Mouse (Mus musculus) retina, postnatal 1 day (tissue): ENCODE measurements at regions not wholly inside any gene's neighbourhood (a gene's known extent, or its start where the extent isn't known, plus 50 kb on each side); places are given as distances from the start of the nearest gene placed in this dataset.
A peak's percentile ranks its signal among the peaks of the same experiment; 100 is the strongest.
"Not testable (repeated sequence)": the region's sequence is repeated elsewhere in the genome, so short reads cannot be mapped to it uniquely, and the experiment has no call there.

Experiments used
- DNase-seq: peaks from one replicate; pipeline ENCODE4 v3.0.0-alpha.2; 2012

DNA sequence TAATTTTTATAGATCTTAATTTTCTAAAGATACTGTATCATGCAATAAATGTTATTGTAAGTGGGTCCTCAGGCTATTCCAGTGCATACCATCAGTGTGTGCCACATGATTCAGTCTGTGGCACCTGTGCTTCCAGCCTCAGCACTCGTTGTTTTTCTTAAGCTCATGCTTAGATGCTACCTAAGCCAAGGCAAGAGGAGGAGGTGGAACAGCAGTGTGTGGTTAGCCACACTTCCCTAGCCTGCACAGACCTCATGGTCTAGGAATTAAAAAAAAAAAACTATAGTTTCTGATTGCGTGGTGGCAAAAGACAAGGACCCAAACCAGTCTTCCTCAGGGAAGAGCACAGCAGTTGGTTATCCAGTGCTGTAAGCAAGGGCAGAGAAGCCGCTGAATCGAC is 287.3 kb upstream of the Olfr1507 start:
- not testable (repeated sequence) for DNase-seq

DNA sequence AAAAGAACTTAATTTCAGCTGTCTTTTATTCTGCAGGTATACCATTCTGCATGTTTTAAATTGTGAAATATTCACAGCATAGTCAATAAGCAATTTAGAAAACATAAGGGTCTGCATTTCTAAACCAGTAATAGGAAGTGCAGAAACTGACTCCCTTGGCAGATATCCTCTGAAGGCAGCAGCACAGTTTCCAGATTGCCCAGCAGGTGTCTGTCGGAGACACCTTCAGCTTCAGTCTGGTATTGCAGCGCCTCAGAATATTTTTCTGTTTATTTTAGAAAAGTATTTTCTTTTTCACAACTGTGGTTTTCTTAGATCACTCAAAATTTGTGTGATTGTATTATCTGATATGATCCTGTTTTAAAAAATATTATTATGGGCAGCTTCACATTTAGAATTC is 280.3 kb upstream of the Olfr1507 start:
- DNase-seq, result not testable (repeated sequence)

DNA sequence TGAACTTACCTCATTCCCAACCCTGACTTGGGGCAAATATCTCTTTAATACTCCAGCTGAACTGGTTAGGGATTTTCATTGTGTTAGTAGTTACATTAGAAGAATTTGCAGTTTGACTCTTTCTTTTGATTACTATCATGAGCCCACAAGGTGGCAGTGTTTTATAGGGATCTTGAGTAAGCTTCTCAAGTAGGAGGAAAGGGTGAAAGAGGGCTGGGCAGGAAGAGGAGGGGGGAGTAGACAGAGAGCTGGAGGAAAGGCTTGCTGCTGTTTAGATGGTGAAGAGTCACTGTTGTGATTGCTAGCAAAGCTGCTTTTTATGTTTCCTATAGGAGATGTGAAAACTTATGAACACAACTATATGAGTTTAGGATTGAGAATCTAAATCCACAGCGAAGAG is 273.9 kb upstream of the Olfr1507 start:
- not testable (repeated sequence) for DNase-seq

DNA sequence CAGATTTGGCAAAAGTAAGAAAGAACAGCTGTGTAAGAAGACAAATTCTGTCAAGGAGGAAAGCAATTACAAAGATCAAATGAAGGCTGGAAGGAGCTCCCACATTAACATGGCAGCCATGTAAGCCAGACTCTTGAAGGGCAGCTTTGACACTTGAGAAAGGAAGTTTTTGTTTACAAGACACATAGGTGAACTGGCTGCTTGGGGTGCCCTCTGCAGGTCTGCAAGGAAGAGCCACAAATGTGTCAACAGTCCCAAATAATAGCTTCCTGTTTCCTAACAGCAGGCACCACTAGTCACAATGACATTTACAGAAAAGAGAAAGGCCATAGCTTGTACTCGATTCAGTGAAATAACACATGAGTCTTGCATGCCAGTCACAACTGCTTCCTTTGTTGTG is 256.6 kb upstream of the Olfr1507 start:
- DNase-seq, result not testable (repeated sequence)

DNA sequence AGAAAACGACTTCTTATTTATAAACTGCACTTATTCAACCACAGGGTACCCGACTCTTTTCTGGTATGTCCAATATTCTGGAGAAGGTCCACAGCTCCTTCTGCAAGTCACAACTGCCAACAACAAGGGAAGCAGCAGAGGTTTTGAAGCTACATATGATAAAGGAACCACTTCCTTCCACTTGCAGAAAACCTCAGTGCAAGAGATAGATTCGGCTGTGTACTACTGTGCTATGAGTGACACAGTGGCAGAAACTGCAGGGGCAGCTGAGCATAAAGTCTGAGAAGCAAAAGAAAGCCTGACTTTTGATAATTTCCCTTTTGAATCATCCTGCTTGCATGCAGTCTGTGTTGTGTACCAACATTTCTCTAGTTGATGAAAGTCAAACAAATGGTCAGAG is 231.1 kb upstream of the Olfr1507 start:
- not testable (repeated sequence) for DNase-seq

DNA sequence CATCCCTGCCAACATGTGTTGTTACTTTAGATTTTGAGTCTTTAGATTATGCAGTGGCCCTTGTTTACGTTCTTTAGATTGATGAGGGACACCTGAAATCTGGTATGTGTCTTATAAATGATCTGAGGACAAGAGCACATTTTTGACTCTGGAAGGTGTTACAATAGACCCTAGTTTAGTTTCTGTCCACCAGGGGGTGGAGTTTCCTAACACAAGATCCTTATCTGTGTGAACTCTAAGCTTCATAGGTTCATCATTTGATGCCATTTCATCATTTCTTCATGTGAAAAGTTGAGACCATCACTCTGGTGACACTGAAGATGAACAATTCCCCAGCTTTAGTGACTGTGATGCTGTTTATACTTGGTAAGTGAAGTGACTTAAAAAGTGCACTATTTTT is 229.4 kb upstream of the Olfr1507 start:
- not testable (repeated sequence) for DNase-seq

DNA sequence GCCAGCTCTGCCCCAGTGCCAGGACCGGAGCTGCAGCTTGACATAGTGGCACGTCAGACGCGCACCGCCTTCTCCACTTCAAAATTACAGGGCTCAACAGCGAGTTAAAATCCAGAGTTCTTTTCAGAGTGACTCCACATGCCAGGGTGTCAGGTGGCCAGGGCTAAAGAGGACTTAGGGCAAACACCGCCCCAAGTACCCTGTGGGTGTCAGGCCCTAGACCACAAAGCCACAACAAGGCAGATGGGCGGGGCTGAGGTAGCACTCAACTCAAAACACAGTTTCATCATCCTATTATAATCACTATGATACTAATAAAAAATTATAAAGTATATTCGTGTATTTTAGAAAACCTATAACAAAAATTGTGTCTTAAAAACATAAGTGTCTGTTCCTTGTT is 225.1 kb upstream of the Olfr1507 start:
- no peak for DNase-seq

DNA sequence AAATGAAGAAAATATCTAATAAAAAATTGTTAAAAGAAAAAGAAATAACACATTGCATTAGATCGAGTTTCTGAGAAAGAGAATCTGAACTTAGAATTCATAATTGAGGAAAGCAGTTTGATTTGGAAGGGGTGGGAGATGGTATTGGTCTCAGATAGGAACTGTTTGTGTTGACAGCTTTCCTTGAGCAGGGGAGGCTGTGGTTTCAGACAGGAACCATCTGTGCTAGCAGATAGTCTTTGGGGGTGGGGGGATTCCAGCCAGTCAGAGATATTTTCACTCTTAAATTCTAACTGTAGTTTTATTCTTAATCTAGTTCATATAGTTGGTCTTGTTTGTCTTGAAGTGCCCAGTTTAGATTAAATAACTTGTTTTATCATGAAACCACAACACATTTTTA is 205.3 kb upstream of the Olfr1507 start:
- DNase-seq, result not testable (repeated sequence)

DNA sequence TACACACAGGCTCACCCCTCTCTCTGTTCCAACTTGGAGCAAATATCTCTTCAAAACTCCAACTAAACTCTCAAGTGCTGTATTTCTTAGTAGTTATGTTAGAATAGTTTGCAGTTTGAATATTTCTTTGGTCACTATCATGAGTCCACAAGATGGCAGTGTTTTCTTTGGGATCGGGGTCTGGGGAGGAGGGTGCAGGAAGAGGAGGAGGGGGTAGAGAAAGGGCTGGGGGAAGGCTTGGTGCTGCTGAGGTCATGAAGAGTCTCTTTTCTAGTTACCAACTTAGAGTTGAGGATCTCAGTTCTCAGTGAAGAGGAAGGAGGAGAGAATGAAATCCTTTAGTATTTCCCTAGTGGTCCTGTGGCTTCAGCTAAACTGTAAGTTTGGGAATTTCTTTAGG is 188.1 kb upstream of the Olfr1507 start:
- not testable (repeated sequence) for DNase-seq

DNA sequence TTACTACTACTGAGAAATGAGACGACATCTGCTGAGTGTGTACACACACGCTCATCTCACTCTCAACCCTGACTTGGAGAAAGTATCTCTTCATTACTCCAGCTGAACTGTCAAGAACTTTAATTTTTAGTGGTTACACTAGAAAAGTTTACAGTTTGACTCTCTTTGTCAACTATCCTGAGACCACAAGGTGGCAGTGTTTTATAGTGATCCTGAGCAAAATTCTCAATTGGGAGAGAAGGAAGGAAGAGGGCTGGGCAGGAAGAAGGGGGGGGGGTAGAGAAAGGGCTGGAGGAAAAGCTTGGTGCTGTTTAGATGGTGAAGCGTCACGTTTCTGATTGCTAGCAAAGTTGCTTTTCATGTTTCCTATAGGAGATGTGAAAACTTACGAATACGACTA is 158.8 kb upstream of the Olfr1507 start:
- peak; percentile 2 for DNase-seq

DNA sequence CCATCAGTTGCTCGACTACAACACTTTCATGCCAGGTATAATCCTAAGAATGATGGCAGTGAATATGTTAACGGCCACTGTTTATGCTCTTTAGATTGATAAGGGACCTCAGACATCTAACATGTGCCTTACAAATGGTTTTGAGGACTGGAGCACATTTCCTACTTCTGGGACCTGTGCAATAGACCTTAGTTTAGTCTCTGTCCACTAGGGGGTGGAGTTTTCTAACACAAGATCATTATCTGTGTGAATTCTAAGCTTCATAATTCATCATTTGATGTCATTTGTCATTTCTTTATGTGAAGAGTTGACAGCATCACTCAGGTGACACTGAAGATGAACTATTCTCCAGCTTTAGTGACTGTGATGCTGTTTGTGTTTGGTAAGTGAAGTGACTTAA is 142.6 kb upstream of the Olfr1507 start:
- DNase-seq, result no peak

DNA sequence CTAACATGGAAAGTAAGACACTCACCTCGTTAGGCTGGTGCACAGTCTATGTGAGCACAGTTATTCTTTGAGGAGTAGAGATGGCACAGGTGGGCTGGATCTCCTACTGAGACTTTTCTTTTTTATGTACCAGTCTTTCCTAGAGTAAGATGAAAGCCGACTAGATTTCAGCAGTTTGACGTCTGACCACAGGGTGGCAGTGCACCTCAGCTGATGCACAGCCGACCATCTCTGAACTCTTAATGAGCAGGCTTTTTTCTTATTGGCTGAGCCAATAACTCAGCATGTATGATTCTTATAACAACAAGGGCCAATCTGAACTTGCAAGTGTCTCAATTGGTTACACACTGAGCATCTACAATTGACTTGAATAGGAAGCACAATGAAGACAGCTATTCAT is 126.6 kb upstream of the Olfr1507 start:
- DNase-seq, result no peak

DNA sequence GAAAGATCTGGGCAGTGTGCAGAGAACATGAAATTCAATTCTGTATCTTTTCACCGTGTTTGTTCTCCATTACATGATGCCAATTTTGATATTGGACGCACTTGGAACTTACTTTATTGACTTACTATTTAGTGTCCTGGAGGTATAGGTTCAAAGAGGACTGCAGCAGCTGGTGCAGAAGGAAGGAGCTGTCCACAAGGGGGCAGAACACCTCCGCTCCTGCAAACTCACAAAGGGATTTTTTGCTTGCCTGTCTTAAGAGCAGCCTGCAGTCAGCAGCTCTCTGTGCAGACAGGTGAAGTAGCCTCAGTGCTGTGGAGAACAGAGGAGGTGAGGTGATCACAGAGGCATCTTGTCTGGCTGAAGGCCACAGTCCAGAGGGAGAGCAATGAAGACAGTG is 84.8 kb upstream of the Olfr1507 start:
- peak; percentile 1 for DNase-seq

DNA sequence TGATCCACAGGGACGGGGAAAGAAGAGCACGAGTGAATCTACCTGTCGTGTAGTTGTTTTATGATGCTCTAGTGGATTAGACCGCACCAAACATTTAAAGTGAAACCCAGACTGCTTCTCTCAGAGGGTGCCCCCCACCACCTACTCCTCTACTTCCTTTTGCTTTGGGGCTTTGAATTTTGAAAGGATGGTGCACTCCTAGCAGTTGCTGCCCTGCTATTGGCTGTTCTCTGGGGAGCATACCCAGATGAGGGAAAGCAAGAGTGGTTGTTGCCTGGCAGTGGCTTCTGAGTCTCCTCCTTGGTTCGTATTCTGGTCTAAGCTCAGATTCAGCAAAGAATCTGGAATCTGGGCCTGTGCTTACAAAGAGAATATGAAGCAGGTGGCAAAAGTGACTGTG is 71.4 kb upstream of the Olfr1507 start:
- no peak for DNase-seq

DNA sequence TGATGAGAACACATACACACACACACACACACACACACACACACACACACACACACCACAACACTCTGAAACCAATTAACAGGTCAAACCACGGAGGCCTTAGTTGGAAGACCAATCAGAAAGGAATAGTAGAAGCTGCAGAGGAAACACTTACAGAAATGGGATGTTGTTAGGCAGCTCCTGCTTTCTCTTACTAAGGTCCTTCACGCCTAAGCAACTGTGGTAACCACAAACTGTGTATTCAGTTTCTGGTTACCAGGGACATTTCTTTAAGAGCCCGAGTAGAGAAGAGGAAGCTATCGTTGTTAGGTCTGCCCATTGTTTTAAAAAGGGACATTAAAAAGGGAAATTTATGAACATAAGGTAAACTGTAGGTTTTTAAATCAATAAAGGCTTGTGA is 70.1 kb upstream of the Olfr1507 start:
- DNase-seq, result no peak

DNA sequence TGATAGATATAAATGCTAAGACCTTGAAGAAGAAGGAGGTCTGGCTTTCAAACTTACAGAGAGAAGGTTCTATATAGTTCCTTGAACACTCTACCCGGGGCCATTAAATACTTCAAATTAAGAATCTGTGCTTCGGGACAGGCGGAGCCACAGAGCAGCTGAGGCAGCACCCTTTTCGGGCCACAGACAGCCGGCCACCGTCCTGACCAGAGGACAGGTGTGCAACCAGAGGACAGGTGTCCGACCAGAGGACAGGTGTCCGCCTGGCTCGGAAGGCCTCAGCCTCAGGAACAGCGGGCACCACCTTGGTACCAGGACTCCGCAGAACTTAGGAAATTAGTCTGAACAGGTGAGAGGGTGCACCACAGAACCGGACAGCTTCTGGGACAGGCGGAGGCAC is 60.8 kb upstream of the Olfr1507 start:
- DNase-seq, result not testable (repeated sequence)

DNA sequence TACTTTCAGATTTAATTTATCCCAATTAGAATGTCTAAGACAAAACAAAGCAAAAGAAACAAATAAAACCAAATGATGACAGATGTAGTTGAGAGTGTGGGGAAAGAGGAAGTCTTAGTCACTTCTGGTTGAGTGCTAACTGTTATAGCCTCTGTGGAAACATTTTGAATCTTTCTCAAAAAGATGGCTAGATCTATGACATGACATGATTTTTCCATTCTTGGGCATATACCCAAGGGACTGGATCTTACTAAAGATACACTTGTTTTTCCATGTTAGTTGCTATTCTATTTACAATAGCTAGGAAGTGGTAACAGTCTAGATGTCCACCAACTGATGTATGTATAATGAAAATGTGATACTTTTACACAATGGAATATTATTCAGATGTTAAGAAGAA is 57.9 kb upstream of the Olfr1507 start:
- no peak for DNase-seq

DNA sequence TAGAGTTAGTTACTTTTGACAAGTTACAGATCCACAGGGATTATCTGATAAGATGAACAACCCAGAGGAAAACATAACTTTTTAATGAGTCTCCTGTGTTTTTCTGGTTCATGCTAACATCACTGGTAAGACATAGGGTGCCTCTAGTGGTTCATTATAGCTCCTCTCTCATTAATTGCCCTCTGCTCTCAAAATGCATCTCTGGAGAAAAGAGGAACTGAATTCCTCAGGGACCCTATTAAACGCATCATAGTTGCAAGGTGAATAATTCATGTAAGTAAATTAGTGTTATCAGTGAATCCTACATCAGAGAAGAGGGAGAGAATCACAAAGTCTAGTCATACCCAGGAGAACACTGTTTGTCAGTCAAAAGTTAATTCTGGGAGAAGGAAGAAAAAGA is 52.4 kb upstream of the Olfr1507 start:
- DNase-seq, result no peak
